Mouse (Mus musculus) testis, adult 2 months (tissue): ENCODE data around the gene Cntnap2. TPM values are rescaled to one million over a fixed set of nuclear protein-coding genes. Genes with fewer than 3 reads are reported as not detected.
A peak's percentile ranks its signal among the peaks of the same experiment; 100 is the strongest.

ENCODE experiments used
- H3K27ac ChIP-seq: fragments of 200-500 bp; 2 replicates; pipeline ENCODE4 v1.5.1; 2012; ENCODE audit warnings: low read depth, low read length; ENCODE audit not compliant: control insufficient read depth, insufficient read depth
- H3K27me3 ChIP-seq: fragments of 200-500 bp; 2 replicates; pipeline ENCODE4 v1.6.1; 2012; ENCODE audit warnings: mild to moderate bottlenecking, low read length, moderate library complexity; ENCODE audit not compliant: control insufficient read depth, insufficient read depth
- H3K36me3 ChIP-seq: fragments of 200-500 bp; 2 replicates; pipeline ENCODE4 v1.6.1; 2012; ENCODE audit warnings: mild to moderate bottlenecking, low read length; ENCODE audit not compliant: control insufficient read depth, insufficient read depth
- H3K4me1 ChIP-seq: fragments of 200-500 bp; 2 replicates; pipeline ENCODE4 v1.6.1; 2012; ENCODE audit warnings: low read length; ENCODE audit not compliant: control insufficient read depth, insufficient read depth
- H3K4me3 ChIP-seq: fragments of 200-500 bp; 2 replicates; pipeline ENCODE4 v1.5.1; 2012; ENCODE audit warnings: low read depth, mild to moderate bottlenecking, low read length, moderate library complexity, mixed read lengths; ENCODE audit not compliant: control insufficient read depth
- CTCF ChIP-seq: fragments of 200-500 bp; IDR thresholded peaks from 2 replicates; pipeline ENCODE4 v1.5.1; 2012; ENCODE audit warnings: low read depth, mild to moderate bottlenecking, inconsistent platforms, low read length, moderate library complexity; ENCODE audit not compliant: control insufficient read depth, insufficient read depth, insufficient replicate concordance
- POLR2A ChIP-seq: fragments of 200-500 bp; IDR thresholded peaks from 2 replicates; pipeline ENCODE4 v1.6.1; 2012; ENCODE audit warnings: low read depth, mild to moderate bottlenecking, inconsistent platforms, low read length, moderate library complexity; ENCODE audit not compliant: control insufficient read depth
- polyA plus RNA-seq: library from polyadenylated mRNA; depleted of rRNA; stranded (reverse); fragments of >200 nt; gene quantifications from 2 replicates; pipeline ENCODE4 v1.2.3, GENCODE M21; 2012

Cntnap2 gene
- polyA plus RNA-seq, 1 experiment, result 49.6 TPM

- no peaks in the 10 kb centered on the region for H3K36me3 ChIP-seq
- no peak for TF ChIP-seq POLR2A
- no peak for TF ChIP-seq CTCF
- H3K27ac ChIP-seq, result no peak overlapping the region
- H3K27me3 ChIP-seq, result no peaks in the 10 kb centered on the region
- no peaks in the 10 kb centered on the region for H3K4me1 ChIP-seq
- H3K4me3 ChIP-seq, result no peak overlapping the region
These were observed 1936.9 kb downstream of the Cntnap2 start for GRCm38 (mm10) chr6:46996010-46996602.

GRCm38 (mm10) chr6:47004430-47004829 is 1945.3 kb downstream of the Cntnap2 start:
- Histone ChIP-seq H3K36me3 (no peaks in the 10 kb centered on the region), H3K27me3 (no peaks in the 10 kb centered on the region), H3K27ac (no peak overlapping the region), H3K4me3 (no peak overlapping the region), H3K4me1 (no peaks in the 10 kb centered on the region)
- TF ChIP-seq CTCF, result no peak
- no peak for TF ChIP-seq POLR2A

DNA sequence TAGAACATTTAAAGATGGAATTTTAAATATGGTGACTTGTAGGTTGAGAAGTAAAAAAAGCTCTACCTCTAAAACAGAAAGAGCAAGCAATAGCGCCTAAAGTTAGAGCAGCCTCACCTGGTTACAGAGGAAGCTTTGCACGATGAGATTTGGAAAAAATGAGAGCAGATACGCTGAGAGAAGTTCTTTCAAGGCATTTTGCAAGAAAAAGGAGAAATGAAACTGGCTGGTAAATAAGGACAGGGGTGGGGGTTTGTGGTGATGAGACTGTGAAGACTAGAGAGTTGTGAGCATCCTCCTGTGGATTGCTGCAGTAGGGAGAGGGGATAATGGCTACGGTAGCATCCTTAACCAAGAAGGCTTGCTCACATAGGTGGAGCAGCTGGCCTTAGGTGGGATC is 1953.8 kb downstream of the Cntnap2 start:
- Histone ChIP-seq H3K27me3 (no peaks in the 10 kb centered on the region), H3K36me3 (no peaks in the 10 kb centered on the region), H3K27ac (no peak overlapping the region), H3K4me1 (no peaks in the 10 kb centered on the region), H3K4me3 (no peak overlapping the region)
- TF ChIP-seq CTCF, result no peak
- TF ChIP-seq POLR2A, result no peak

DNA sequence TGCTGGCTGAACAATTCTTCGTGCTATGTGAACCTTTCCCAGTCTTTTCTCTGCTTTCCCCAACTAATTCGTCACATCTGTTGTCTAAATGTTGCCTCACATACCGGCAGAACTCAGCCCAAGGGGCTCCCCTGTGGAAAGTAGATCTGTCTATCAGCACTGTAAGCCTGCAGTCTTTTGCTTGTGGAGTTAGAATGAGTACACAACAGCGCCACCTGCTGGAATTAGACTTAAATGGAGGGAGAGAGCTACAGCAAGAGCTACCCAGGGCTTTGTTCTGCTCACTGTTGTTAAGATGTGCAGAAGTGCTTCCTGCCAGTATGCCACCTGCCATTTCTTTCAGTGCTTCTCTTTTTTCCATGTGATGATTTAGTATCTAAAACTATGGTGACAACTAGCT is 1954.4 kb downstream of the Cntnap2 start:
- Histone ChIP-seq H3K4me3 (no peak overlapping the region), H3K4me1 (no peaks in the 10 kb centered on the region), H3K27me3 (no peaks in the 10 kb centered on the region), H3K36me3 (no peaks in the 10 kb centered on the region), H3K27ac (no peak overlapping the region)
- TF ChIP-seq CTCF (peak; percentile 31; the same call in 1 of the 2 replicates), POLR2A (no peak)

DNA sequence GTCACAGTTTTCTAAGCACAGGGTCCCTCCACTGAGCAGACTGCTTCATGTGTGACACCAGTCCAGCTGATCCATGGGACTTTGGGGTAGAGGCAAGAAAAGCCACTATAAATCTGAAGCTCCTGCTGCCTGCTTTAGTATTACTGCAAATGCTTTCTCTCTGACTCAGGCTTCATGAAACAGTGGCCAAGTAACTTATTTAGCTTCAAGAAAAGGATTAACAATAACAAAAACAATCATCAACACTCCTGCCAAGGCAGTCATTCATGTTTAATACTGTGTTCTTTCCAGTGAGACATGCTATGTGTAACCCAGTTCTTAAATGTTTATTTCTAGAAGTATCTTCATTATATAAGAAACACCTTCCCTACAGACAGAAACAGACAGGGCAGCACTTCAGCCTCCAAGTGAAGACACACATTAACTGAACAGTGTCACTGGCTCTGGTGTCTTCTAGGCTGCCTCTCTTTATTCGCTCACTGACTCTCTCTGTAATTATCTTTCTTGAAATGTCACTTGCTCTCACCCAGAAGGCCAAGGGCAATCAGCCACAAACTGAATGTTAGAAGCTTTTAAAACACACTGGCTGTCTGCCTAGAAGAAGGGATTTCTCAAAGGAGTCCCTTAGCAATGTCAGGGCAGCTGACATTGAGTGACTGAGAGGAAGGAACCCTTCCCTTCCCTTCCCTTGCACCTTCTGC is 1955.9 kb downstream of the Cntnap2 start:
- Histone ChIP-seq H3K27me3 (no peaks in the 10 kb centered on the region), H3K27ac (no peak overlapping the region), H3K36me3 (no peaks in the 10 kb centered on the region), H3K4me3 (no peak overlapping the region), H3K4me1 (no peaks in the 10 kb centered on the region)
- TF ChIP-seq POLR2A (no peak), CTCF (no peak)

GRCm38 (mm10) chr6:47026064-47026686 is 1967.0 kb downstream of the Cntnap2 start:
- Histone ChIP-seq H3K27me3 (no peaks in the 10 kb centered on the region), H3K4me3 (no peak overlapping the region), H3K4me1 (no peaks in the 10 kb centered on the region), H3K27ac (no peak overlapping the region), H3K36me3 (no peaks in the 10 kb centered on the region)
- TF ChIP-seq CTCF, result no peak
- TF ChIP-seq POLR2A, result no peak

DNA sequence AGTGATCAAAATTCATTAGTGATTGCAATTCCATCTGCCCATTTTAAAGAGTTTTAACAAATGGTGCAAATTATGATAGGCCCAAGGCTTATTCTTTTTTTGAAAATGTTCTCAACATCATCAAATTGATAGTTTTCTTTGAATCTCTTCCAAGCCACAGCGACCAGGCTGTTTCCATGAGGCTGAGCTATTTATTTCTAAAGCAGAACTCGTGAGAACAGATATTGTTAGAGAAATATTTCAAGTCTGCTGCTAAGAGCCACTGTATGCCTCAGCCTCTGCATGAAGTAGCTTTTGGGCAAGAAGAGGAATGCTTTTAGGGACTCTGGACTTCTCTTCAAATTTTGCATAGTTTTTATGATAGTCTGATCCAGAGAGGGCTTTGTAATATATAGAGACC is 1972.2 kb downstream of the Cntnap2 start:
- H3K27me3 ChIP-seq, result no peaks in the 10 kb centered on the region
- no peaks in the 10 kb centered on the region for H3K36me3 ChIP-seq
- no peak overlapping the region for H3K4me3 ChIP-seq
- H3K27ac ChIP-seq, result no peak overlapping the region
- H3K4me1 ChIP-seq, result no peaks in the 10 kb centered on the region
- no peak for TF ChIP-seq CTCF
- no peak for TF ChIP-seq POLR2A
